ENCODE assay signal across 8 mouse cellular contexts in the genomic region with DNA sequence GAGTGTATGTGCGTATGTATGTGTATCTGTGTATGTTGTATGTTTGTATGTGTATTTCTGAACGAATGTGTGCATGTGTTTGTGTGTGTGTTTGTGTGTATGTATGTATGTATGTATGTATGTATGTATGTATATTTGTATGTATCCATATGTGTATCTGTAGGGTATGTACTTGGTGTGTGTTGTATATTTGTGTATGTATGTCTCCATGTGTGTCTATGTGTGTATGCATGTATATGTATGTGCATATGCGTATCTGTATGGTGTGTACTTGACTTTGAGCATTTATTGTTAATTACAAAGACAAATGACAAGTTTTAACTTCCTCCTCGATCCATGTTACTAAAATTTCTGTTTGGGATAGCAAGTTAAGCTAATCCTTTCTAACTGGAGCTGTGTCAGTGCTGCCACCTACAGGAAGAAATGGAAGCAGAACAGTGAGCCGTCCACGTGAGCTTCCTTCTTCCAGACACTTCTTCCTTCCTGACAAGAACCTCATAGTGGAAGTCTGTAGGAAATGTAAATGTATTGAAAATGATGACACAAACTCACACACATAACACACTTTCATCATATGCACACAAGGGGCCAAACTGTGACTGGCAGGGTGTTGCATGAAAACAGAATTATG.
DNase-seq lines count a peak whose midpoint lies in the region; ATAC-seq and TF ChIP-seq lines count a peak whose summit lies in the region.

No protein-coding gene starts in this region.

- H3K36me3 ChIP-seq in forebrain, postnatal 0 days (ENCODE audit: insufficient read depth), result no peaks in the 10 kb centered on the region
- no peaks in the 10 kb centered on the region for H3K36me3 ChIP-seq in kidney, embryonic 16.5 days (ENCODE audit: insufficient read depth, low read length)
- H3K36me3 ChIP-seq in liver, postnatal 0 days (replicated peaks; ENCODE audit: insufficient read depth, low read length), result no peaks in the 10 kb centered on the region
- H3K36me3 ChIP-seq in neural tube, embryonic 15.5 days, result no peaks in the 10 kb centered on the region

- H3K4me1 ChIP-seq in forebrain, postnatal 0 days (ENCODE audit: insufficient read depth), result no peaks in the 10 kb centered on the region
- no peaks in the 10 kb centered on the region for H3K4me1 ChIP-seq in kidney, embryonic 16.5 days (ENCODE audit: insufficient read depth, low read length)
- H3K4me1 ChIP-seq in liver, postnatal 0 days (ENCODE audit: insufficient read depth), result no peaks in the 10 kb centered on the region
- H3K4me1 ChIP-seq in neural tube, embryonic 15.5 days, result no peaks in the 10 kb centered on the region

- peak; percentile 84 for ATAC-seq in forebrain, postnatal 0 days
- ATAC-seq in kidney, embryonic 16.5 days (ENCODE audit: low FRiP score, low TSS enrichment), result peak; percentile 67; the same call in 1 of the 2 replicates
- ATAC-seq in liver, postnatal 0 days, result no peak
- peak; percentile 55; the same call in 1 of the 2 replicates for ATAC-seq in neural tube, embryonic 15.5 days (ENCODE audit: low FRiP score)

- H3K27me3 ChIP-seq in forebrain, postnatal 0 days (ENCODE audit: insufficient read depth, low read length), result no peaks in the 10 kb centered on the region
- H3K27me3 ChIP-seq in kidney, embryonic 16.5 days (ENCODE audit: insufficient read depth, low read length), result no peaks in the 10 kb centered on the region
- H3K27me3 ChIP-seq in liver, postnatal 0 days (ENCODE audit: insufficient read depth, low read length), result no peaks in the 10 kb centered on the region
- H3K27me3 ChIP-seq in neural tube, embryonic 15.5 days (replicated peaks), result no peaks in the 10 kb centered on the region

- 46% methylated on average over 6 of the region's 6 CpGs for WGBS in forebrain, postnatal 0 days
- 43% methylated on average over 6 of the region's 6 CpGs for WGBS in kidney, embryonic 16.5 days
- WGBS in liver, postnatal 0 days (ENCODE audit: insufficient replicate concordance), result 39% methylated on average over 6 of the region's 6 CpGs
- 47% methylated on average over 6 of the region's 6 CpGs for WGBS in neural tube, embryonic 15.5 days

- no peak overlapping the region for H3K9ac ChIP-seq in forebrain, postnatal 0 days
- no peak overlapping the region for H3K9ac ChIP-seq in kidney, embryonic 16.5 days (replicated peaks; ENCODE audit: low read length)
- no peak overlapping the region for H3K9ac ChIP-seq in liver, postnatal 0 days (replicated peaks)
- no peak overlapping the region for H3K9ac ChIP-seq in neural tube, embryonic 15.5 days (replicated peaks)

- TF ChIP-seq EP300 in liver, postnatal 0 days (IDR thresholded peaks at IDR 0.05; ENCODE audit: low read depth), result no peak

- H3K27ac ChIP-seq in forebrain, postnatal 0 days (ENCODE audit: low read depth, low read length), result no peak overlapping the region
- H3K27ac ChIP-seq in kidney, embryonic 16.5 days (ENCODE audit: low read length), result no peak overlapping the region
- no peak overlapping the region for H3K27ac ChIP-seq in liver, postnatal 0 days (ENCODE audit: low read depth)
- no peak overlapping the region for H3K27ac ChIP-seq in neural tube, embryonic 15.5 days (replicated peaks)

- DNase-seq in kidney, adult 18-20 months, result peak; percentile 27
- DNase-seq in kidney, adult 11 months, result no peak
- DNase-seq in cerebellum, adult 11 months, result peak; percentile 16
- DNase-seq in forebrain, postnatal 0 days, result peak; percentile 74
- peak; percentile 19 for DNase-seq in liver, postnatal 0 days
- DNase-seq in spleen, adult 12 weeks (ENCODE audit: low spot score), result no peak

- H3K9me3 ChIP-seq in forebrain, postnatal 0 days (ENCODE audit: low read length), result no peaks in the 10 kb centered on the region
- no peaks in the 10 kb centered on the region for H3K9me3 ChIP-seq in kidney, embryonic 16.5 days (ENCODE audit: low read length)
- H3K9me3 ChIP-seq in liver, postnatal 0 days (ENCODE audit: low read length), result no peaks in the 10 kb centered on the region
- H3K9me3 ChIP-seq in neural tube, embryonic 15.5 days (replicated peaks), result no peaks in the 10 kb centered on the region

- no peak overlapping the region for H3K4me3 ChIP-seq in forebrain, postnatal 0 days (ENCODE audit: low read depth, low read length)
- H3K4me3 ChIP-seq in kidney, embryonic 16.5 days (ENCODE audit: low read length), result no peak overlapping the region
- no peak overlapping the region for H3K4me3 ChIP-seq in liver, postnatal 0 days (ENCODE audit: low read depth, low read length)
- no peak overlapping the region for H3K4me3 ChIP-seq in neural tube, embryonic 15.5 days (replicated peaks)

- peak; percentile 80 for TF ChIP-seq CTCF in forebrain, postnatal 0 days (IDR thresholded peaks at IDR 0.05; ENCODE audit: low read depth)
- TF ChIP-seq CTCF in liver, postnatal 0 days (IDR thresholded peaks at IDR 0.05; ENCODE audit: low read depth), result peak; percentile 74

- no peak overlapping the region for H3K4me2 ChIP-seq in forebrain, postnatal 0 days (ENCODE audit: low read depth)
- no peak overlapping the region for H3K4me2 ChIP-seq in kidney, embryonic 16.5 days (replicated peaks; ENCODE audit: low read depth, low read length)
- no peak overlapping the region for H3K4me2 ChIP-seq in liver, postnatal 0 days (ENCODE audit: low read depth, low read length)
- no peak overlapping the region for H3K4me2 ChIP-seq in neural tube, embryonic 15.5 days

Comparison
In these comparisons a context has a peak if more than half of its experiments do, and no peak if none do; other contexts are left out.
1. DNase-seq: peak in kidney, adult 18-20 months (single experiment), cerebellum, adult 11 months (single experiment), forebrain, postnatal 0 days (single experiment) and liver, postnatal 0 days (single experiment); none in kidney, adult 11 months (single experiment) and spleen, adult 12 weeks (single experiment).